Mouse (Mus musculus) NIH3T3 (cell line): Measurements from ENCODE around the gene Csrnp3.

Source experiments
- DNase-seq: peaks from one replicate; pipeline ENCODE4 v3.0.0-alpha.2; 2012; ENCODE audit warnings: low read depth

Gene Csrnp3

DNA sequence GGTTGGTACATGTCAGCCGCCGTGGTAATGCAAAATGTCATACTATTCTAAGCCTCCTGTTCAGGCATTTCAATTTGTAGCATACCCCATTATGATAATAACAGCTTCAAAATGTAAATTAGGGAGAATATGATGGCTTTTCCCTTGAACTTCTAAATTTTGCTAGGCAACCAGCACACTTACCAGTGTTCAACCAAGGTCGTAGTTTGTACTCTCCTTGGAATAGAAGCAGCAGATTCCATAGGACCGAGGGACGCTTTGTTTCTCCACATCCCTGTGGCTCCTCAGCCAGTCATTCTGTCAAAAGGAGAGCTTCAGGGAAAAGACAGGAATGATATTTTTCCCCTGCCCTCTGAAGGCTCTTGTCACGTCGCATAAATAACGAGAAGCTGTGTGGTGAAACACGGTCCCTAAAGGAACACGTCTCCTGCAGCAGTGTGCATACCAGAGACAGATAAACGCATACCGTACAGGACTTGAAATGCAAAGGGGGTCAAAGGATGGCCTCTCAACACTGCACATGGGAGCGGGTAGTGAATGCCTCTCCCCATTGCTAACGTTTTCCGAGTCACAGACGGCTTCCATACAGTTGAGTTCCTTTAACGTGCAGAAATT, 108.3 kb downstream of the Csrnp3 start:
- DNase-seq, result no peak

DNA sequence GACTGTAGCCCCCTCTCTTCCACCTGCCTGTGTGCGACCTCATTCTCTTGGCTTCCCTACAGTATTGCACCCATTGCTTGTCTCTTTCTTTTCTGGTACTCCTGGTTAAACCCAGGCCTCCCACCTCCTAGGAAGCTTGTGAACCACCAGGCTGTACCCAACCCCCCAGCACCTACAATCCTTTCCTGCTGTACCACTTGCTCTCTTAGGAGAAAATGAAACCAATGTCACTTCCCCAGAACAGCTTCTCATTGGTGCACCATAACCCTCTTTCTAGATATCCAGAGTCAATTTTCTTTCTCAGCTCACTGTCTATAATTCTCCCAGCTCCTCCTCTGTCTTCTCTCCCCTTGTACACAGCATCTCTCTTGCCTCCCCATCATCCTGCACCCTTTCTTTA, 110.2 kb downstream of the Csrnp3 start:
- DNase-seq, result no peak

DNA sequence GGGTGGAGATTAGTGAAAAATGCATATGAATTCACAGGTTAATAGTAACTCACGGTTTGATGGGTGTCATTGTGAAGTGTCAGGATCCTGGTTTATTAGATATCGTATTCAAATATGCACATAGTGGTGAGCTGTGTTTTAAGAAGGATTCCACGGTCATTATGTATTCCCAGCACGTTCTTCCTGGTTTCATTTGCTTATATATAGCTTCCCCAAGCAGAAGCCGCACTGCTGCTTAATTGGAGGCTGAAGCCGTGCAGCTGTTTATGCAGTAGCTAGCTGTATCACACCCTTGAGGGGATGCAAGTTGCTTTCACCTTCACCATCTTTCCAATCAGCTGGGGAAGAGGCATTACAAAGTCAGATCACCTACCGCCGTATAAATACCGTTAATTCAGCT, 111.2 kb downstream of the Csrnp3 start:
- no peak for DNase-seq

DNA sequence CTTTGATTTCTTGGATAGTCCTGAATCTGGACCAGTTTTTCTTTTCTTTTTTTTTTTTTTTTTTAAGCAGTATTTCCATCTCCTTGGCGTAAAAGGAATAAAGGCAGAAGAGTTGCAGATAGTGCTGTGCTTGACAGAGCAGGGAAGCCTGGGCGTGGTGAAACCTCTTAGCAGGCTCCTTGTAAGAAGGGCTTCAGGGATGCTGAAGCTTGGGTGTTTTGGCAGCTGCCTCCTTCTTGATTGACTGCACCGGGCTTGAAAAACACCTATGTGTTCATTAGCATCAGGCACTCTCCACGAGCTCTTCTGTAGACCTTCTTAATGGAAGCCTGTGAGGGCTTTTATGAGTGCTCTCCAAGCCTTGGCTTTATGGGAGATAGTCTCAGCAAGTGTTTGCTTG, 117.9 kb downstream of the Csrnp3 start:
- no peak for DNase-seq

DNA sequence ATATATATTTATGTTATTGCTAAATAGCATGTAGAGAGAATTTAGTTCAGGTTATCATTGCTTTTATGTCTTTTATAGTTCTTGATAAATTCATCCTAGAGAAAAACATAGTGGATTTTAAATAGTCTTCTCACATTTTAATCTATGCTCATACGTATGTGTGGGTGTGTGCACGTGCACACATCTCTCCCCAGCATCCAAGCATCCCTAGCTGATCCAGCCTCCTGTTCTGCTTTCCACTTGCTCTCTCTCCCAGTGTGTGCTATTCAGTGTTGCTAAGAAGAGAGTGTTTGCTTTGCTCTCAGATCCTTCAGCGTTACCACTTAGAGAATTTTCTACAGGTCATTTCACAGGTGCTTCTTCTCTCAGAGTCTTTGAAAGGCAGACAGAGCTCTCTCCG, 123.2 kb downstream of the Csrnp3 start:
- DNase-seq, result no peak

DNA sequence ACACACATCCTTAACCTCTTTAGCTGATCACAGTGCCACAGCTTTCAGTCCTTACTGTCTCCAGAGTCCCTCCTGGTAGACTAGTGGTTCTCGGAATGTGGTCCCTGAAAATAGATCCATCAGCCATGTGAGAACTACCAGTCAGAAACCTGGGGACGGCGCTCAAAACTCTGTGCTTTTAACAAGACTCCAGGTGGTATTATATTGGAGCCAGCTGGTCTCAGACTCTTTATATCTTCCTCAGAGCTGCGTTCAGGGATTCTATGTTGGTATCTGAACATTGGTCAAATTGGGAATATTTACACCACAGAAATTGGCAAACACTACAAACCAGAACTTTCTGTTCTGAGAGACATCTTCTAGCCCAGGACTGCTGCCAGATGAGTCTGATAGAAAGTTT, 128.3 kb downstream of the Csrnp3 start:
- DNase-seq, result no peak

DNA sequence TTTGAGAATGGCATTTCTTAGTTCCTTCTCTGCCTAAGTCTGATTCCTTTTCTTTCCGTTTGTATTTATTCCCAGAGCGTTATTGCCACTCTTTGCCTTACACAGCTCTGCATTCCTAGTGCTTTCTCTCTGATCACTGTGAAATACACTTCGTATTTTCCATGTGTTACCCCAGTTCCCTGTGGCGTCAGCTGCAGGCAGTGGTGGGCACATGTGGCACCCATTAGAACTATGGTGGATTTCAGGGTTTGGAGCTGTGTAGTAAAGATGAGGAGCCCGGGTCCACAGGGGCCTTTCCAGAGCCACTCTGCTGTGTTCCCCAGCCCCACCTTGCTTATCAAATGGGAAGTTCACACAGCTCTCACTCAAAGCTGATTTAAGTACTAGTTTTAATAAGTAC, 129.8 kb downstream of the Csrnp3 start:
- DNase-seq, result no peak

DNA sequence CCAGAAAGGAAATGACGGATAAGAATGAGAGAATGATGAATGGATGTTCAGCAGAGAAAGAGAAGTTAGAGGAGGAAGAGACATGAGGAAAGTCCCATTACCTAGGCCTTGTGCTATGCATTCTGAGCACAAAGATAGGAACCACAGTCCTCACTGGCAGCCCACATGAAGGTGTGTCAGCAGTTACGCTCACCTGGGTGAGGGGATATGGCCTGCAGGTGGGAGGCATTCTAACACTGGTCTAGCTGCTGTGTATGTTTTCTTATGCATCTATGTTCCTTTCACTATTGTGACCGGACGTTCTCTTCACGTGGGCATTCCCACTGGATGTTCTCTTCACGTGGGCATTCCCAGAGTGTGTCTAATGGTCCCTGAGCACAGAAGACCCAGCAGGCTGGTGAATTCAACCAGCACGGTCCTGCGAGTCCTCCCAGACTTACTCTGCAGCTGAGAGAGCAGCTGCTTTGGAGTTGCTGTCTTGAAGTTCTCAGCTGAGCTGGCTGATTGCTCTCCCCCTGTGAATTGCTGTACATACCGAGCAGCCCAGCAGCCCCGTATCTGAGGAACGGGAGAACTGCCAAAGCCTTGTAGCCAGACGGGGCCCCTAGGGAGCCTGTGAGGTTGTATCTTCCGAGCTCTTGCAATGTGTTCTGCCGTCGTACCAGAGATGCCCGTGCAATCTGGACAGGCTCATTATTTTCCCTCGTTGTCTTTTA, 133.9 kb downstream of the Csrnp3 start:
- DNase-seq, result no peak

DNA sequence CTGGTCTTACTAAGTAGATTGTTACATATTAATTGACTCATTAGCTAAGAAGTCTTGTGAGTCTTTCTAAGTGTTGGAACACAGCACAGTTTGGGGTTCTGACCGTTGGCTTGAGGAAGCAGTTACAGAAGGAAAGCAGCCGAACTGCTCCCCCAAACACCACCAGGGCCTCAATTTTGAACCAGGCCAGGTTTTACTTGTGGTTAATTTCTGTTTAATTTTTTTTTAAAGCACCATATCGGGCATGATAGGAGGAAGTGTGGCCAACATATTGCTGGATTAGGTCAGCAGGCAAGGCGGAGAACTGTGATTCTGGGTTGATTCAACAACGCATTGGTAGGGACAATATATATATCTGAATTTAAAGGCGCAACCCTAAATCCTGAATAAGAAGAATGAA, 135.9 kb downstream of the Csrnp3 start:
- no peak for DNase-seq

DNA sequence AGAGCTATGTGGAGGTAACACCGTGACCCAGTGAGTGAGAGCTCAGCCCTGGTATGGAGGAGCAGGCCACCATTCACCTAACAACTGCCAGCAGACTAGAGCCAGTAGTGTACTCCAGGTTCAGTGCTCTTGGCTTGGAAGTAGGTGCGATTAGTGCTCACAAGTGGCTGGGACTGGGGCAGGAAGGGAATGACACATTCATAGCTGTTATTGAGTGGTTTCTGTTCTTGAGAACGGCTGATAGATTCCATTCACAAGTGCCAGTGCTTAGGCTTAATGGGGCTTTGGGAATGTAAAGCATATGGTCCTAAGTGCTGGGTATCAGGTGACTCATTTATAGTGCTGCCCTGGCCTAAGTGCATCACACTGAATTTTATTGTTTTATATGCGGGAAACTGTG, 136.4 kb downstream of the Csrnp3 start:
- no peak for DNase-seq

DNA sequence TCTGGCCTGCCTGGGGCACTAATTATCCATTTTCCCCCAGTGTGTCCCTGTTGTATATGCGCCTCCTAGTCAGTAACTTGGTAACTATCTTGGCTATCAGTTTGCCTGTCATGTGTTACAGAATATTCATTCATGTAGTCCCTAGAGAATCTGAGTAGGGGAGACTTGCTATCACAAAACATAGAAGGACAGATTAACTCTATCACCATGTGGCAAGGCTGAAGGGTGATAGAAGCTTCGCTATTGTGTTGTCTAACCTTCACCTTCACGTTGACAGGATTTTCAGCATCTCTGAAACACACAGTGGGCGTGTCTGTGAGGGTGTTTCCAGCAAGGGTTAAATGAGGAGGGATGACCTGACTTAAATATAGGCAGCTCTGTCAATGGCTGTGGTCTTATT, 140.1 kb downstream of the Csrnp3 start:
- no peak for DNase-seq

DNA sequence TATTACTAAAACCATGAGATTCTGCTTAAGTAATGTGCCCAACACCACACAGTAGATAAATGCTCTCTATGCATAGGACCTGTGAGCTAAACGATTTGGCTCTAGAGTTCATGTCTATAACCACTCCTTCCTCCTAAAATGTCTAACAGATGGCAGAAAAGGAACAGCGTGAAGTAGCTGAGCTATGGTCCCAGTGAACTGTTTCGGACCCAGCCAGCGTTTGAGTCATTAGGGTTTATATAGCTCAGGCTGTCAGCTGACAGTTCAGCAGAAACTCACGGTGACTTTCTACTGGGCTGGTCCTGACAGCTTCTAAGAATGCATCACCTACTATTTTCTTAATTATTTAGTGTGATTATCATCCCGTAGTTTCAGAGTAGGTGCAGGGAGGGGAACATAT, 141.5 kb downstream of the Csrnp3 start:
- DNase-seq, result no peak

DNA sequence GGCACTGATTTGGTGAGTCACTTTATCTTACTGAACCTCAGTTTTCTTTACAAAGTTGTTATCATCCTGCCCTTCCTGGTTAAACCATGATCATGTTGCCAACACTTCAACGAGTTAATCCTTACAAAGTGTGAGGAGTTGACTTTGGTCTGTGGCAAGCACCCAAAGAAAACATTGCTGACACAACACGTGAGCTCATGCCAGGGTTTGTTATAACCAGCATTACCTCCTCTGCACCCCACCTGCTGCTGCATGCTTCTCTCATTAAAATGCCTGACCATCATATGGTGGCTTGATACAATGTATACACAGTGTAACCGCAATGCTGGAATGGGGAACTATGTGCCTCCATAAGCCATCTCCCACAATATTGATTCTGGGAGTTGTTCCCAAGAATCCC, 142.0 kb downstream of the Csrnp3 start:
- DNase-seq, result peak; percentile 6

DNA sequence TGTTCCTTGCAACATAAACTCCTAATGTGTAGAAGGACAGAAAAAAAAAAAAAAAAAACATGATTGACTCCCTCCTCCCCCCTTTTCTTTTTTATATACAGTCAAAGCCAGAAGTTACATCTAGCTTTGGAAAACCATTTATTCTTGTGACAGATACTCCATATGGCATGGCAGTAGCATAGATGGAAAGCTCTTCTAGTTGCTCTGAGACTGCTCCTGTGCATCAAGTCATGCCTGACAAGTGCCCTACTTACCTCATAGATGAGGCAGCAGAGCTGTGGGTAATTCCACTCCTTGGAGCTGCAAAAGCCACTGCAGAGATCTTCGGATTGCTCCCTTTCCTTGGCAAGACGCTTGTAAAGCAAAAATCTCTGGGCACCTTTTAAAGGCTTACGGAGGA, 143.2 kb downstream of the Csrnp3 start:
- no peak for DNase-seq

DNA sequence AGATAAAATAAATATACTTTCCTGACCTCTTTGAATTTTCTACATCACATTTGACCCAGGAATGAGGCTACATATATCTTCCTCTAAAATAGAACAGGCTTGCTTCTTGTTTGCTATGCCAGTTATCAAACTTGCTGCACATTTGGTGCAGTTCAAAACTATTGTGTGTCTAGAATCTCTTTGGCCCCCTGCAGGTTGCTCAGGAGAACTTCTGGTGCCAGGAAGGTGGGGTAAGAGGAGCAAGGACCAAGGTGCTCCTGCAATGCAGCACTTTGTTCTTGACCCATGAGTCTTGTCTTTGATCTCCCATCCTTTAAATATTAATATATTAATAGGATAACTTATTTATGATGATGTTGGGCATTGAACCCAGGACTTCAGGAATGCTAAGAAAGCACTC, 144.5 kb downstream of the Csrnp3 start:
- DNase-seq, result no peak

DNA sequence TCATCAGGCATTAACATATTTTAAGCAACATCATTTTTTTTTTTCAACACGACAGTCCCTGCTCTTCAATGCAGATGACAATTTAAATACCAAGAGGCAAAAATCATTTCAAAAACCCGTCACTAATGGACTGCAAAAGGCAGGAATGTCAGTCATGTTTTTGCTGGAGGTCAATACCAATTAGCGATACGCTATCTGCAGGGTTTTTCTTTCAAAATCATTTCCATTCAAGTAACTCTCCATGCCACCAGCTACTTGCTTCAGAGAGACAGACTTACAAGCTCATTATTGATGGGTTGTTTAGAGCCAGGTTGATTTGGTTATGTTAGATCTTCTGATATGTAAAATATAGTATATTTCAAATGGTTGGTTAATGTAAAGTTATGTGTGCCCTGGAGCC, 145.2 kb downstream of the Csrnp3 start:
- DNase-seq, result no peak

DNA sequence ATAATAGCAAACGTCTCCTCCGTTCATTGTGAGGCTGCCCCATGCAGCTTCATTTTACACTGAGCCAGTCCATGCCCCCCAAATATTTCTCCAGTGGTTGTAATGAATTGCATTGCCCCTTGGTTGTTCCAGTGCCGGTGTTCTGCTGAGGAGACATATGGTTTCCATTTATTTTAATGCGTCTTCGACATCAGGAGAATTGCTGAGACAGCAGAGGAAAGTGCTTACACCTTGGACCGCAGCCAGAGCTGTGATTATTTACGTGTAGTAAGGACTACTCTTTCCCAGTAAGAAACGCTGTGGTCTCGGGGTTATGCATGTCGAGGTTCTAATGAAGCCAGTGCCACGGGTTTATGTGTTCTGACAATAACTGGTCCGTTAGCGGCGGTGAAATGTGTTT, 147.8 kb downstream of the Csrnp3 start:
- peak; percentile 32 for DNase-seq

DNA sequence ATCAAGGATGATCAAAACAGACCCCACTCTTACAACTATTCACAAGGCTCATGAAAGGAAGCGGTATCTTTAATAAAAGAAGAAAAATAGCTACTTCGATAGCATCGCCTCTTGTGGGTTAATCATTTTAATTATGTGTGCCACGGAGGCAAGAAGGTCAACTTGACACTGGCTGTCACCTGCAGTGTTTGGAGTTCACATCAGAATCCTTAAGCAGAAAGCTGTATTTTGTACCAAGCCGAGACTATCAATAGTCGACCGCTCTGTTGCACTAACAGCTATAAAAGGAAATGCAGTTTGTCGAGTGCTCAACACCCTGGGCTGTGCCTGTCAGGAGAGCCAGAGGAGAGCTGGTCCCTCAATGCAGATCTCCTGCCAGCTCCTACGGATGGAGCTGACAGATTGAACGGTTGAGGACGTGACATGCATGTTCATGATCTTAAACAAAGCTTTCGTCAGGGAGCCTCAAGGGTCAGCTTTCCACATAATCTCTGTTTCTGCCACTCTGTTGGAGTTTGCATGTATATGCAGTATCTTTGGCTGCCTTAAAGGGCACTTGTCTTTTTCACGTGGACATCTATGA, 149.4 kb downstream of the Csrnp3 start:
- no peak for DNase-seq

DNA sequence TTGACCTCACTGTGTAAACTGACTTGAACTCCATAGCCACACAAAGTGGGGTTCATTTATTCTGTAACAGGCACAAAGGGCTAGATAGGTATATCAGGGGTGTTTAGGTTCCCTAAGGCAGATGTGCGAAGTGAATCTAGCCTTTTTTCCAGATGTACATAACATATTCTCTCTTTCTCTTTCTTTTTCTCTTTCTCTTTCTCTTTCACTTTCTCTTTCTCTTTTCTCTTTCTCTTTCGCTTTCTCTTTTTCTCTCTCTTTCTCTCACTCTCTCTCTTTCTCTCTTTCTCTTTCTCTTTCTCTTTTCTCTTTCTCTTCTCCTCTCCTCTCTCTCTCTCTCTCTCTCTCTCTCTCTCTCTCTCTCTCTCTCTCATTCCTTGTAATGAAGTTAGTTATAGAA, 153.2 kb downstream of the Csrnp3 start:
- no peak for DNase-seq

DNA sequence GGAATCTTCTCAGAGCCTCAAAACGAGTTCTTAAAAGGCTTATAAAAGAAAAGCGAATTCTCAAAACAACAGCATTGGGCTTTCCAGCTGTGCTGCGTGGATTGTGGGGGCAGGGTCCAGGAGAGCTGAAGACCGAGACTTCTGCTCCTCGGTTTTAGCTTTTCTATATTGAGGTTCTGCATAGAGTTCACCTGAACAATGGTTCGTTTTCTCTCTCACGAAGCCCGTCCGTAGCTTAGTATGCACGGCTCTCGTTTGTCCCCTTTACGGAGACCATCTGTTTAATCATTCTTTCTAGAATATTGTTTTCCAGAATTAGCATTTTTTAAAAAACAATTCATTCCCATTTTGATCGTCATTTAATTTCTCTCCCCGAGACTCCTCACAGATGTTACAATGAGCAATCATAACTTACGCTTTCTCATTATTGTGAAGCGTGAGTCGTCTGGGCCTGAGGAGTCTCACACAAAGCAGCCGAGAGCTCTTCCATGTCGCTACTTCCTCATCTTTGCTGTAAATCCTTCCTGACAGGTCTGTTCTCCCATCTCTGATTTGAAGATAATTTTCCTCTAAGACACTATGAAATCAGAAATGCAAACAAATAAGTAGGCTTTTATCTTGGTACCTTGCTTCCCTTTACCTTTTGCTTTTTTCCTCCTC, 163.6 kb downstream of the Csrnp3 start:
- DNase-seq, result no peak

DNA sequence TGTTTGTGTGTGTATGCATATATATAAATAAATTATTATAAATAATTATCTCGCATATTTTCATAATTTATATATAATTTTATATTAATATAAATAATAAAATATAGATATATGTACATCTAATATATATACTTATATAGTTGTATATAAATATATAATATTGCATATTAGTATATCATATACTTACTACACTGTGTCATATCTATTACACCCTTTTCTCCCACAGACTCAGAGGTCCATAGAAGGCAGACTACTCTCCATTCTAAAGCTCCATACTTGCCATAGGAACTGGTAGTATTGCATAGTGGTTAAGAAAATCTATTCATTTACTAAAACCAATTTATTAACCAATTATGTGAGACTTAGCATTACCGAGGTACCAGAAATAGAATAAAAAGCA, 164.1 kb downstream of the Csrnp3 start:
- no peak for DNase-seq

DNA sequence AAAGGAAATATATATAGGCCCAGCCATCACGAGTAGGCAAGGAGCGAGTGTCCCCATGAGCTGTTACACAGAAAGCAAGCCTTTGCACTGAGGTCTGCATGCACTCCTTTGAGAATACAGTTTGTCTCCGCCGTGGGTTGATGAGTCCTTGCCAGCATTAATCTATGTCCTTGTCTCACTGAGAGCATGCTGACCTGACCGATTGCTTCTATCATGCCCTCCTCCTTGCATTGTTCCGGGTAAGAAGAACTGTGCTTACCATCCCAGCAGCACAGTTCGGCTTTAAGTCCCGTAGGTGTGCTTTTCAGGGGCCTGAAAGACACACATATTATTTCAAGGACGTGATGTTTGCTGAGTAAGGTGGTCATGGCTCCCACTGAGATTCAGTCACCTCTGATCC, 173.1 kb downstream of the Csrnp3 start:
- no peak for DNase-seq

DNA sequence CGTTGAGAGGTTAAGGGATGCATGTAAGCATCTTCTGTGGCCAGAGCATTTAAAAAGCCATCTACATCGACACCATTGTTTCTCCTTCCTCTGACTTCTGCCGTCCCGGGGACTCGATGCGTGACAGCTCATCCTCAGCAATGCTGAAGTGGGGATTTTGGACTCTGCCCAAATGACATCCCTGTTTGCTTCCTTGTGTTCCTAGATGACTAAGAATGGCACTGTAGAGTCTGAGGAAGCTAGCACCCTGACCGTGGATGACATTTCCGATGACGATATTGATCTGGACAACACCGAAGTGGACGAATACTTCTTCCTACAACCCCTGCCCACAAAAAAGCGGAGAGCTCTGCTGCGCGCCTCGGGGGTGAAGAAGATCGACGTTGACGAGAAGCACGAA, 173.7 kb downstream of the Csrnp3 start:
- DNase-seq, result no peak
